Mouse (Mus musculus) fibroblast of lung, adult 2 months (primary cell): Measurements from ENCODE around the gene Cep170b.

Experiments used
- DNase-seq: peaks from one replicate; pipeline ENCODE4 v3.0.0-alpha.2; 2011; ENCODE audit warnings: low read depth

The Cep170b gene

GRCm38 (mm10) chr12:112737081-112737480 is 16.8 kb downstream of the Cep170b start:
- DNase-seq = no peak

DNA sequence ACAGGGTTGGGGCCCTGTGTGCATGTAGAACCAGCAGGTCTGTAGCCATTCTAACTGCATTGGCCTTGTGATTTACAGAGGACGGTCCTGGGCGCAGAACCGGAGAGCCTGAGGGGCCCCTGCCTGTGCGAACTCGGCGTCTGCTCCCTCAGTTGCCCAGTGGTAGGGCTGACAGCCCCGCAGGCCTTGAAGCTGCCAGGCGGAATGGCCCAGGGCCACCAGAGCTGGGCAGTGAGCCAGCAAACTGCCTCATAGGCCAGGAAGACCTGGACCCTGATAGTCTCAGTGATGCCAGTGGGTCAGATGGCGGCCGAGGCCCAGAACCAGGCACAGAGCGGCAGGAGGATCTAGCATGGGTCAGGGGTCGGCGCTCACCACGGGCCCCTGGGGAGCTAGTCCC is 17.5 kb downstream of the Cep170b start:
- DNase-seq = no peak

DNA sequence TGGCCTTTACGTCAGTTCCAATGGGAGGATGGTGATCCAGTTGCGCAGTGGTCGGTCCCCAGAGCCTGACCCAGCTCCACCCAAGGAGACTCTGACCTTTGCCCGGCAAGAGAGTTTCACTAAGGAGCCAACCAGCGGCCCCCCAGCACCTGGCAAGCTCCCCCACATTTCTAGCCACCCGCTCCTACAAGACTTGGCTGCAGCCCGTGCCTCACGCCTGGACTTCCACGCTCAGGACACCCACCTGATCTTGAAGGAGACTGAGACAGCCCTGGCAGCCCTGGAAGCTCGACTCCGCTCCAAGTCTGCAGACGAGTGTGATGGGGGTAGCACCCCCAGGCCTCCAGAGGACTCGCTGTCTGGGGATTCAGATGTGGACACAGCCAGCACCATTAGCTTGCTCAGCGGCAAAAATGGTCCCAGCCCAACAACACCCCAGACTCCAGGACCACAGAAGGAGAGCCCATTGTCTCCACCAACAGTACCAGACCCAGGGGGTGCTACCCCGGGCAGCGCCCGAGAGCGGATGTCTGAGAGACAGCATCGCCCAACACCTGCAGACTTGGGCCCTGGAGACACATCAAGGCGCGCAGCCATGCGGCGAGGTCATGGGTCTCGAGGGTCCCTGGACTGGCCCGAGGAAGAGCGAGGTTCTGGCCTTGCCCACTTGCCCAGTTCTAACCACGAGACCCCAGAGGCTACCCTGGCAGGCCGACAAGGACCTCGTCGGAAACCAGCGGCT is 18.2 kb downstream of the Cep170b start:
- DNase-seq = no peak

- DNase-seq = no peak
Measured at GRCm38 (mm10) chr12:112739023-112739568, 18.8 kb downstream of the Cep170b start.

- no peak for DNase-seq
Measured at GRCm38 (mm10) chr12:112742768-112743167, 22.5 kb downstream of the Cep170b start.

DNA sequence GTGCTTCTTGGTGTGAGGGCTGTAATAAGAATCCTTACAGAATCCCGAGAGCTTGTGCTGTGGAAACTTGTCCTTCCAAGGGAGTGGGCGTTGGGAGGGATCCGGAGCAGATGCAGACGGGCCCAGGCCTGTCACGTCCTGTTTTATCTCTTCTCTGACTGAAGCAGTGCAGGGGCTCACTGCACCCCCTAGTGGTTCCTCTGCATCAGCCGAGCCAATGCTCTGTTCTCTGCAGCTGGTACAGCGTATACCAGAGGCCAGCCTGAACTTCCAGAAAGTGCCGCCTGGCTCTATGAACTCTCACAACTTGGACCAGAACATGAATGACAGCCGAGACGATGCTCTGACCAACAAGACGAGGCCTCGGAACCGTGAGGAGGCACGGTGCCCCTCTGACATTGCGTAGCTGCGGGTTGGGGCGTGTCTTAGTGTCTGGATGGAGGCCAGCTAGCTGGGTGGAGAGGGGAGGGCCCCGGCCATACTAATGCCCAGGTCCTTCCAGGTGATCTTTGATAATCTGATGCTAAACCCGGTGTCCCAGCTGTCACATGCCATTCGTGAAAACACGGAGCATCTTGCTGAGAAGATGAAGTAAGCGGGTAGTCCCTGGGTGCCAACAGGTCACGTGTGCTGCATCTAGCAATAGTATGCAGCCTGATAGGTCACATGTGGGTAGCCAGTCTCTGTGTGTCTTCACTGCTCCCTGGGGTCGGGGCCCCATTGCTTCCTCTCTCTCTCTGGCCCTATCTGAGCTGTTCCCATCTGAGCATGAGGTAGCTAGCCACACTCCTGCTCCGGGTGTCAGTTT is 23.1 kb downstream of the Cep170b start:
- peak; percentile 62 for DNase-seq

DNA sequence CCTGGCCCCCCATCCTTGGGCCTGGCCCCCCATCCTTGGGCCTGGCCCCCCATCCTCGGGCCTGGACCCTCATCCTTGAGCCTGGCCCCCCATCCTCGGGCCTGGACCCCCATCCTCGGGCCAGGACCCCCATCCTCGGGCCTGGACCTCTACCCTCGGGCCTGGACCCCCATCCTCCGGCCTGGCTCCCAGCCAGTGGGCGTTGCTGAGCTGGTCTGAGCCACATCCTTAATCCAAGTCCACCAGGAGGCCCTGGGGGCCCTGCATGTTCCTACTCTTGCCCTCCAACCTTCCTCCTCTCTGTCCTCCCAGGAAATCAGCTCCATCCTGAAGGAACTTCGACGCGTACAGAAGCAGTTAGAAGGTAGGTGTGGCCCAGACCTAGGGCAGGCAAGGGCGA is 24.0 kb downstream of the Cep170b start:
- DNase-seq = no peak

DNA sequence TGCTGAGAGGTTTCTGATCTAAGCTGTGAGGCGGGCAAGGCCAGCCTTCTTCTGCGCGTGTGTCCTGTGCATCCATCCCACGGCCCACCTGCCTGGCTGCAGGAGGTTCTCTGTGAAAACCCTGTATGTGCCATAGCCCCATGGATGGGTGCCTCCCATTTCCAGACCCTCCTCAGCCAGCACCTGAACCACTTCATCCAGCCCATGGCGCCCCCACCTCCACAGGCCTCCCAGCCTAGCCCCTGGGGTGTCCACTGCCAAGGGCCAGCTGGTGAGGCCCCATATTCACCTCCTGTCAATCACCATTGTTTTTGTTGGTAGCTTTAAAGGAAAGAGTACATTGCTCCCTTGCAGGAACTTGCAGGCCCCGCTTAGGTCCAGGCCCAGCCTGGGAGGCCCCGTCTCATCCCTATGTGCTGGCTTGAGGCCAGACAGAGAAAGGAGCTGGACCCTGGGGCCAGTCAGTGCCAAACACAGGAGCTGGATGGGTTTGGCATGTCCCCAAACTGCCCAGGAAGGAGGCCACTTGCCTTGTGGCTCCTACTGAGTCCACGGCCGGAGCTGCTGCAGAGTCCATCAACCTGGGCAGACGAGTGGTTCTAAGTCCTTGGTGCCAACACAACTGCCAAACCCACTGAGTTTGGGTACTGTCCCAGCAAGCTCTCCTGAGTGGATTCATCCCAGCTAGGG is 24.8 kb downstream of the Cep170b start:
- no peak for DNase-seq

GRCm38 (mm10) chr12:112745716-112746115 is 25.5 kb downstream of the Cep170b start:
- DNase-seq = no peak

DNA sequence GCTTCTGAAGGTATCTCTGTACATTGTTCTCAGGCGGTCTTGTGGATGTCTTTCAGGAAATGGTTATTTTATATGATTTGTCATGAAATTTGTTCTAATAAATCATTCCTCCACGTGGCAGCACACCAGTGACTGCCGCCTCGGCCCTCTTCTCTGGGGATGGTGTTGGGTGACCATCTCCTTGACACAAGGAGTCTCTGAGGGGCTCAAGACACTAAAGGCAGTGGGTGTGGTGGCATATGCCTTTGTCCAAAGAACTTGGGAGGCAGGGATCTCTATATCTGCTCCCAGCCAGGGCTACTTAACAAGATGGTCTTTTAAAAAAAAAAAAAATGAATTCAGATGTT is 26.2 kb downstream of the Cep170b start:
- no peak for DNase-seq

- DNase-seq = peak; percentile 74
Measured at GRCm38 (mm10) chr12:112746808-112747605, 26.8 kb downstream of the Cep170b start.

GRCm38 (mm10) chr12:112747606-112747970 is 27.3 kb downstream of the Cep170b start:
- DNase-seq = no peak

DNA sequence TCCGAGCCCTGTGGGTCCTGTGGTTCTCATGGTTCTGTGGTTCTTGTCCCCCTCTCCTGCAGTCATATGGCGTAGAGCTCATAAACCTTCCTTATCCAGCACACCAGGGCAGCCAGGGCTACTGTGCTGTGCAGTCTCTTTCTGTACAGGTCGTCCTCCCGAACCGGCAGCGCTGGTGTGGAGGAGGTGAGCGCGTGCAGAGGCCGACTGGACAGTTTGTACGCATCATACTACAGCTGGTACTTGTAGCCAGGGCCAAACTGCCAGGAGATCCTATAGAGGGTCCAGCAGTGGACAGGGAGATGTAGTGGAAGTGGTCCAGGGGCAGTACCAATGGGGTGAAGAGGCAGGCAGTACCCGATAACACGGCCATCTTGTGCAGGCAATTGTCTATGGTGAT is 30.7 kb downstream of the Cep170b start:
- DNase-seq = no peak

GRCm38 (mm10) chr12:112752399-112752798 is 32.1 kb downstream of the Cep170b start:
- no peak for DNase-seq

- DNase-seq = no peak
Measured at GRCm38 (mm10) chr12:112755900-112756299, 35.6 kb downstream of the Cep170b start.

- DNase-seq = no peak
Measured at GRCm38 (mm10) chr12:112757896-112758295, 37.6 kb downstream of the Cep170b start.

- DNase-seq = no peak
Measured at GRCm38 (mm10) chr12:112759471-112759870, 39.2 kb downstream of the Cep170b start.

- no peak for DNase-seq
Measured at GRCm38 (mm10) chr12:112760154-112760926, 40.1 kb downstream of the Cep170b start, which contains the start of gene Pld4. Gene Pld4 (plus strand): TSS chr12:112760655.

DNA sequence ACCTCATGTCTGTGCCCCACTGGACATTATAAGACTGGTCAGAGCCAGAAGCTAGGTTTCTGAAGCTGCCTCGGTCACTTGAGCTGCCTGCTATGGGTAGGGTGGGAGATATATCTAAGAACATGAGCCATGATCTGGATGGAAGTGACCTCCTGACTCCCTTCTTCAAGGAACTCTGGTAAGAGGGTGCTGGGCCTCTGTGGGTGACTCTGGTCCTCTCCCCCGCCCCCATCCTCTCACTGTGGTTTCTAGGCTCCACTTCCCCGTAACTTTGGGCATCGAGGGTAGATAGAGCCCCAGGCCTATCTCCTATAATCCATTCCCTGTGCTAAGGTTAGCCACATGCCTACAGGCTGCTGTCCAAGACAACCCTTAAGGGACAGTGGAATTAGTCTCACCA is 41.2 kb downstream of the Cep170b start:
- DNase-seq = no peak

GRCm38 (mm10) chr12:112762018-112762417 is 41.8 kb downstream of the Cep170b start:
- no peak for DNase-seq

DNA sequence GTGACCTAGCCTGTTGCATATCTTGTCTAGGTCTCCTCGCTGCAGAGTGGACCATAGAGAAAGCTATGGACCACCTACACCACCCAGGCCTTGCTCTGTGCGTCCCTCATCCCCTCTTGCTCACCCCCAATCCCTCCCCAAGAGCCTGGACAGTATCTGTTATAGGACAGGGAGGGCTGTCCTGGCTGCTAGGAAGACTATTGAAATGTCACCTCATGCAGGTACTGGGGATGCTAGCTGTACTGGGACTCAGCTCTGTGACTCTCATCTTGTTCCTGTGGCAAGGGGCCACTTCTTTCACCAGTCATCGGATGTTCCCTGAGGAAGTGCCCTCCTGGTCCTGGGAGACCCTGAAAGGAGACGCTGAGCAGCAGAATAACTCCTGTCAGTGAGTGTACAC is 42.9 kb downstream of the Cep170b start:
- DNase-seq = no peak
